Mouse (Mus musculus): ENCODE results near the gene Tcte2.

GRCm38 (mm10) chr17:13698194-13698593, 63.4 kb downstream of the Tcte2 start:
- no peak for TF ChIP-seq POLR2A (IDR thresholded peaks at IDR 0.05; ENCODE audit: borderline replicate concordance, low read depth, low read length)
- TF ChIP-seq CTCF (IDR thresholded peaks at IDR 0.05; ENCODE audit: low read depth, low read length): no peak
